26 mouse cellular contexts compared by ENCODE assay signal in the genomic region with DNA sequence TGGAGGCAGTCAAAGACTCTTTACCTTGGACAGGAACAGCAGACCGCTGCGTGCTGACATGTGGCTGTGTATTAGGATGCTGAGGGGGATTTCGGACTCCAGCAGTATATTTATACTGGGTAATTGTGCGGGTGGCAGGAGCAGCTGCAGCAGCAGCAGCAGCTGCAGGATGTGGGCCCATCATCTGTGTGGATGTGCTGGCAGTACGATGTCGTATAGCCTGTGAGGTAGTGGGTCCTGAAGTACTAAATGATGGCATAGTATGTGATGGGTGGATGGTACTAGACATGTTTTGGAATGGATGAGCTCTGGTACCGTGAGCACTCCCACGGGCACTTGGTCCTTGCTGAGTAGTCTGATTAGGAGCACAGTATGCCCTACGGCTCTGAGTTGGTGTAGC. TPM values are rescaled to one million over a fixed set of nuclear protein-coding genes. Genes with fewer than 3 reads are reported as not detected.
DNase-seq lines count a peak whose midpoint lies in the region; TF ChIP-seq lines count a peak whose summit lies in the region.
"Had no signal": no experiment of that assay in that cellular context is flagged by ENCODE, and none has a peak within 500 bp of the region (broad histone marks: within the 10 kb centered on the region; RNA-seq: fewer than 3 reads in every experiment).

No protein-coding gene starts in this region.

- H3K79me2 ChIP-seq in myocyte (ENCODE audit: control insufficient read depth, insufficient read depth) = no peaks in the 10 kb centered on the region

- no peak overlapping the region for H3K4me2 ChIP-seq in myocyte (ENCODE audit: low read depth)

- no peaks in the 10 kb centered on the region for H3K27me3 ChIP-seq in testis, adult 2 months (ENCODE audit: control insufficient read depth, insufficient read depth, low read length)
- H3K27me3 ChIP-seq in myocyte (ENCODE audit: control insufficient read depth, insufficient read depth, insufficient read length) = no peaks in the 10 kb centered on the region
- H3K27me3 ChIP-seq: CH12.LX had no signal

- H3ac ChIP-seq in myocyte (ENCODE audit: control insufficient read depth, insufficient read length) = no peak overlapping the region

- TF ChIP-seq POLR2A in testis, adult 2 months (IDR thresholded peaks at IDR 0.05; ENCODE audit: control insufficient read depth, low read depth, low read length) = no peak
- TF ChIP-seq POLR2A in myocyte (IDR thresholded peaks at IDR 0.05; ENCODE audit: insufficient read length, low read depth) = no peak

- no peaks in the 10 kb centered on the region; the same call in 1 of the 2 replicates for H3K36me3 ChIP-seq in testis, adult 2 months (ENCODE audit: control insufficient read depth, insufficient read depth, low read length)
- no peaks in the 10 kb centered on the region for H3K36me3 ChIP-seq in myocyte (ENCODE audit: control insufficient read depth, insufficient read depth)
- H3K36me3 ChIP-seq: G1E had no signal

- no peak overlapping the region for H3K27ac ChIP-seq in testis, adult 2 months (ENCODE audit: control insufficient read depth, insufficient read depth, low read depth, low read length)

- peak; percentile 81 for DNase-seq in heart, adult 11 months
- DNase-seq in heart, postnatal 10 days = no peak
- DNase-seq in testis, postnatal 10 days (ENCODE audit: low spot score) = no peak
- DNase-seq in adrenal gland, adult 18-20 months (ENCODE audit: low spot score in 2 of 2) = no peak
- DNase-seq: adrenal gland, adult 2 months; adrenal gland, adult 8-10 months; adrenal gland, postnatal 10 days; adrenal gland, postnatal 14 days; adrenal gland, postnatal 25 days; adrenal gland, postnatal 36 days; B cell, adult 2 months; cerebellum, adult 11 months; cerebellum, adult 11-12 months; cerebellum, adult 18-20 months; cerebellum, adult 2 months had no signal

- H3K4me3 ChIP-seq in testis, adult 2 months (ENCODE audit: control insufficient read depth, low read depth, low read length) = peak overlapping the region; percentile 100
- H3K4me3 ChIP-seq in myocyte = no peak overlapping the region

- intact Hi-C loops in heart, postnatal 10 days (cut with DNase I) = no loop called here

- no peaks in the 10 kb centered on the region; the same call in 1 of the 2 replicates for H3K4me1 ChIP-seq in testis, adult 2 months (ENCODE audit: control insufficient read depth, insufficient read depth, low read length)

- TF ChIP-seq CTCF in testis, adult 2 months (IDR thresholded peaks at IDR 0.05; ENCODE audit: control insufficient read depth, insufficient read depth, insufficient replicate concordance, low read depth, low read length) = no peak

TF ChIP-seq in myocyte, 11 proteins besides CTCF, POLR2A, EP300 and RAD21:
- peak in 2 of 3 experiments; percentile 47 to 63 for TF ChIP-seq MYOD1 (IDR thresholded peaks at IDR 0.05; ENCODE audit: control insufficient read depth in 1 of 3, insufficient read length in 2 of 3, low read depth in 2 of 3)
- no peak for TF ChIP-seq POLR2AphosphoS2 (IDR thresholded peaks at IDR 0.05; ENCODE audit: insufficient read length, low read depth)
TF ChIP-seq in myocyte: peak in this region for 1.

RNA-seq across cellular contexts. Expression of gene Pabpc6, which starts 1.6 kb away (rescaled TPM):
- not detected for total RNA-seq in heart, postnatal 10 days (2021)
- polyA plus RNA-seq in testis, adult 2 months (2012; rRNA removed) = 152 and 153 TPM in 2 replicates
- polyA plus RNA-seq in myocyte (2012; fragmentation: generic; extraction: Trizol) = not detected
- not detected for total RNA-seq in adrenal gland, adult 18-20 months (2021)
- total RNA-seq: adrenal gland, adult 2 months; adrenal gland, adult 8-10 months; adrenal gland, postnatal 10 days; adrenal gland, postnatal 14 days; adrenal gland, postnatal 25 days; adrenal gland, postnatal 36 days; adrenal gland, postnatal 4 days; CH12.LX; MEL had no signal
- polyA plus RNA-seq: activated CD4-positive, CD25-positive, alpha-beta regulatory T cell, adult 4 months; adrenal gland, adult 2 months; brain, embryonic 14.5 days; C2C12; CD4-positive, CD25-positive, alpha-beta regulatory T cell, adult 4 months; cerebellum, adult 2 months; G1E; Patski had no signal
